In the genomic region with DNA sequence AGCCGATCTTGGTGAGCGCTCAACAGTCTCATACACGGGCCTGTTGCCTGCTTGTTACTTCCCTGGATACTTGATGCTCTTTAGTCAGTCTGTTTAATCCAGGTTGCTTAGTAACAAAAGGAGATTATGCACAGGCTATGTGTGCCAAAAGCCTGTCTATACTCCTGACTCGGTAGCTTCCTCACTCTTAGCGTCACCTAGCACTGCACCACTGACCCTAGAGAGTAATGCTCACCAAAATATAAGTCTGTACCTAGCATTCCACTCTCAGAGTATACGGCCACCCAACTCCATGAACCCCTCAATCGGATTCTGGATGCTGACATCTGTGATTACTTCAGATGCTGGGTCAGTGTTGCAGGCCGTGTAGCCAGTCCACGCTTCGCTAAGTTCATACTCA, we compare ENCODE assay signal across 23 mouse cellular contexts.
DNase-seq lines count a peak whose midpoint lies in the region; ATAC-seq and TF ChIP-seq lines count a peak whose summit lies in the region.
"Had no signal": no experiment of that assay in that cellular context is flagged by ENCODE, and none has a peak within 500 bp of the region (broad histone marks: within the 10 kb centered on the region; RNA-seq: fewer than 3 reads in every experiment).

No protein-coding gene starts in this region.

- no peaks in the 10 kb centered on the region for H3K9me3 ChIP-seq in forebrain, postnatal 0 days (ENCODE audit: low read length)
- no peaks in the 10 kb centered on the region for H3K9me3 ChIP-seq in forebrain, embryonic 15.5 days
- no peaks in the 10 kb centered on the region for H3K9me3 ChIP-seq in midbrain, embryonic 16.5 days (replicated peaks; ENCODE audit: control insufficient read depth, low read length, poor library complexity, severe bottlenecking)
- H3K9me3 ChIP-seq: embryonic facial prominence, embryonic 10.5 days; forebrain, embryonic 10.5 days; hindbrain, embryonic 12.5 days had no signal

- H3K4me3 ChIP-seq in forebrain, postnatal 0 days (ENCODE audit: low read depth, low read length) = no peak overlapping the region
- no peak overlapping the region for H3K4me3 ChIP-seq in forebrain, embryonic 15.5 days
- no peak overlapping the region for H3K4me3 ChIP-seq in midbrain, embryonic 16.5 days (ENCODE audit: low read depth, low read length)
- H3K4me3 ChIP-seq: embryonic facial prominence, embryonic 10.5 days; erythroblast, embryonic 14.5 days; forebrain, embryonic 10.5 days; gastrocnemius, adult 2 months; hindbrain, embryonic 12.5 days had no signal

- peak; percentile 8 for DNase-seq in forebrain, postnatal 0 days
- DNase-seq in brain, embryonic 14.5 days (ENCODE audit: low read depth) = peak; percentile 25
- DNase-seq in retina, postnatal 7 days (ENCODE audit: low read depth, low spot score) = peak; percentile 19
- DNase-seq in thymus, postnatal 25 days = no peak
- DNase-seq: adrenal gland, adult 2 months; adrenal gland, postnatal 25 days; cerebellum, adult 2 months; gastrocnemius, adult 2 months; gastrocnemius, postnatal 25 days; heart, adult 11 months; heart, postnatal 10 days; heart, postnatal 4 days had no signal

- H3K36me3 ChIP-seq in forebrain, postnatal 0 days (ENCODE audit: insufficient read depth) = no peaks in the 10 kb centered on the region
- no peaks in the 10 kb centered on the region for H3K36me3 ChIP-seq in forebrain, embryonic 15.5 days
- no peaks in the 10 kb centered on the region for H3K36me3 ChIP-seq in midbrain, embryonic 16.5 days (ENCODE audit: control insufficient read depth, insufficient read depth, low read length)
- H3K36me3 ChIP-seq: embryonic facial prominence, embryonic 10.5 days; forebrain, embryonic 10.5 days; hindbrain, embryonic 12.5 days had no signal

- H3K27ac ChIP-seq in forebrain, postnatal 0 days (ENCODE audit: low read depth, low read length) = no peak overlapping the region
- H3K27ac ChIP-seq in forebrain, embryonic 15.5 days (replicated peaks) = no peak overlapping the region
- no peak overlapping the region for H3K27ac ChIP-seq in midbrain, embryonic 16.5 days (ENCODE audit: low read length)
- H3K27ac ChIP-seq: embryonic facial prominence, embryonic 10.5 days; forebrain, embryonic 10.5 days; gastrocnemius, adult 2 months; hindbrain, embryonic 12.5 days had no signal

- TF ChIP-seq CTCF in forebrain, postnatal 0 days (IDR thresholded peaks at IDR 0.05; ENCODE audit: low read depth) = no peak
- no peak for TF ChIP-seq CTCF in brain, embryonic 14.5 days (IDR thresholded peaks at IDR 0.05; ENCODE audit: borderline replicate concordance, extremely low read depth, insufficient read depth, insufficient read length)

- no peaks in the 10 kb centered on the region for H3K27me3 ChIP-seq in forebrain, postnatal 0 days (ENCODE audit: insufficient read depth, low read length)
- H3K27me3 ChIP-seq in forebrain, embryonic 15.5 days = no peaks in the 10 kb centered on the region
- no peaks in the 10 kb centered on the region for H3K27me3 ChIP-seq in midbrain, embryonic 16.5 days (ENCODE audit: control insufficient read depth, insufficient read depth, low read depth, low read length)
- H3K27me3 ChIP-seq: CH12.LX; hindbrain, embryonic 12.5 days had no signal

- WGBS in forebrain, postnatal 0 days = 74% methylated on average over 10 of the region's 10 CpGs
- WGBS in forebrain, embryonic 15.5 days = 79% methylated on average over 10 of the region's 10 CpGs
- WGBS in midbrain, embryonic 16.5 days = 68% methylated on average over 10 of the region's 10 CpGs

- no peak for TF ChIP-seq POLR2A in brain, embryonic 14.5 days (IDR thresholded peaks at IDR 0.05; ENCODE audit: borderline replicate concordance, extremely low read depth, insufficient read depth, insufficient read length, poor library complexity, severe bottlenecking)

- H3K4me1 ChIP-seq in forebrain, postnatal 0 days (ENCODE audit: insufficient read depth) = no peaks in the 10 kb centered on the region
- no peaks in the 10 kb centered on the region for H3K4me1 ChIP-seq in forebrain, embryonic 15.5 days
- H3K4me1 ChIP-seq in midbrain, embryonic 16.5 days (ENCODE audit: control insufficient read depth, insufficient read depth, low read length) = no peaks in the 10 kb centered on the region
- H3K4me1 ChIP-seq: embryonic facial prominence, embryonic 10.5 days; forebrain, embryonic 10.5 days; hindbrain, embryonic 12.5 days had no signal

- H3K4me2 ChIP-seq in forebrain, postnatal 0 days (ENCODE audit: low read depth) = no peak overlapping the region
- H3K4me2 ChIP-seq in forebrain, embryonic 15.5 days (replicated peaks) = no peak overlapping the region
- no peak overlapping the region for H3K4me2 ChIP-seq in midbrain, embryonic 16.5 days (ENCODE audit: low read length)
- H3K4me2 ChIP-seq: hindbrain, embryonic 12.5 days had no signal

- H3K9ac ChIP-seq in forebrain, postnatal 0 days = no peak overlapping the region
- no peak overlapping the region for H3K9ac ChIP-seq in forebrain, embryonic 15.5 days (replicated peaks)
- no peak overlapping the region for H3K9ac ChIP-seq in midbrain, embryonic 16.5 days (ENCODE audit: low read depth, low read length)
- H3K9ac ChIP-seq: hindbrain, embryonic 12.5 days had no signal

- peak; percentile 48 for ATAC-seq in forebrain, postnatal 0 days
- ATAC-seq in forebrain, embryonic 15.5 days (replicated peaks) = no peak
- peak; percentile 62; the same call in 1 of the 2 replicates for ATAC-seq in midbrain, embryonic 16.5 days
- ATAC-seq in granulocyte monocyte progenitor cell, adult 5-6 weeks (replicated peaks; ENCODE audit: poor library complexity, severe bottlenecking) = no peak
- ATAC-seq: activated CD4-positive, CD25-positive, alpha-beta regulatory T cell, adult 4 months; hindbrain, embryonic 16.5 days; Patski had no signal

Comparison
In these comparisons a context has a peak if more than half of its experiments do, and no peak if none do; other contexts are left out.
1. ATAC-seq: peak in forebrain, postnatal 0 days (single experiment) and midbrain, embryonic 16.5 days (single experiment); none in forebrain, embryonic 15.5 days (single experiment) and granulocyte monocyte progenitor cell, adult 5-6 weeks (single experiment).